Mouse (Mus musculus): ENCODE data around the gene Clcf1. TPM values are rescaled to one million over a fixed set of nuclear protein-coding genes. Genes with fewer than 3 reads are reported as not detected.

Clcf1 gene
- polyA plus RNA-seq, 1 experiment: 0.40 TPM

- H3K4me3 ChIP-seq (ENCODE audit: insufficient read depth, low read length): peak overlapping the region; percentile 14; the same call in 1 of the 2 replicates
- H3K4me1 ChIP-seq (ENCODE audit: control insufficient read depth, insufficient read depth, low read length): peaks cover 31% of the 10 kb centered on the region
- peak overlapping the region; percentile 88 for H3K27ac ChIP-seq (ENCODE audit: insufficient read depth, low read depth, low read length)
- TF ChIP-seq CTCF (IDR thresholded peaks at IDR 0.05; ENCODE audit: low read depth, low read length) (no peak), POLR2A (IDR thresholded peaks at IDR 0.05; ENCODE audit: borderline replicate concordance, low read depth, low read length) (no peak)
These were observed 10.9 kb upstream of the Clcf1 start for GRCm38 (mm10) chr19:4203148-4203547.

GRCm38 (mm10) chr19:4203604-4204326 lies 10.3 kb upstream of the Clcf1 start:
- Histone ChIP-seq H3K4me3 (ENCODE audit: insufficient read depth, low read length) (peak overlapping the region; percentile 14; the same call in 1 of the 2 replicates), H3K4me1 (ENCODE audit: control insufficient read depth, insufficient read depth, low read length) (peaks cover 31% of the 10 kb centered on the region), H3K27ac (ENCODE audit: insufficient read depth, low read depth, low read length) (peak overlapping the region; percentile 88)
- no peak for TF ChIP-seq POLR2A (IDR thresholded peaks at IDR 0.05; ENCODE audit: borderline replicate concordance, low read depth, low read length)
- TF ChIP-seq CTCF (IDR thresholded peaks at IDR 0.05; ENCODE audit: low read depth, low read length): no peak

- Histone ChIP-seq H3K27ac (ENCODE audit: insufficient read depth, low read depth, low read length) (no peak overlapping the region), H3K4me3 (ENCODE audit: insufficient read depth, low read length) (no peak overlapping the region), H3K4me1 (ENCODE audit: control insufficient read depth, insufficient read depth, low read length) (peaks cover 31% of the 10 kb centered on the region)
- TF ChIP-seq POLR2A (IDR thresholded peaks at IDR 0.05; ENCODE audit: borderline replicate concordance, low read depth, low read length): no peak
- no peak for TF ChIP-seq CTCF (IDR thresholded peaks at IDR 0.05; ENCODE audit: low read depth, low read length)
These were observed 9.1 kb upstream of the Clcf1 start for GRCm38 (mm10) chr19:4204889-4205288.

DNA sequence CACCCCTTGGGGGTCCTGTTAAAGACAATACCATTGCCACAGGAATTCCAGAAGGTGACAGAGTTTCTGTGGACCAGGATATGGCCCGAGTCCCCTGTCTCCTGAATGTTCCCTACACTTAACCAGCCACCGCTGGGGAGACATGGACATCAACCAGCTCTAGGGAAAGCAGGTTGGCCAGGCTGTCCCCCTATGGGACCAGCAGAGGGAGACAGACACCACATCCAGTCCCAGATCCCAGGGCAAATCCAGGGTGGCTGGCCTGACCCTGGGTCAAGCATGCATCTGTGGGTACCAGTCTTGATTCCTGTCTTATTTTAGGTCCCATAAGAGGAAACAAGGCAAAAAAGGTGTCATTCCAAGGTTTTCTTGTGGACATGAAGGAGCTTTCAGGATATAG lies 7.1 kb upstream of the Clcf1 start:
- no peak for TF ChIP-seq POLR2A (IDR thresholded peaks at IDR 0.05; ENCODE audit: borderline replicate concordance, low read depth, low read length)
- TF ChIP-seq CTCF (IDR thresholded peaks at IDR 0.05; ENCODE audit: low read depth, low read length): peak; percentile 83
- H3K4me1 ChIP-seq (ENCODE audit: control insufficient read depth, insufficient read depth, low read length): peaks cover 22% of the 10 kb centered on the region
- no peak overlapping the region for H3K4me3 ChIP-seq (ENCODE audit: insufficient read depth, low read length)
- no peak overlapping the region for H3K27ac ChIP-seq (ENCODE audit: insufficient read depth, low read depth, low read length)

DNA sequence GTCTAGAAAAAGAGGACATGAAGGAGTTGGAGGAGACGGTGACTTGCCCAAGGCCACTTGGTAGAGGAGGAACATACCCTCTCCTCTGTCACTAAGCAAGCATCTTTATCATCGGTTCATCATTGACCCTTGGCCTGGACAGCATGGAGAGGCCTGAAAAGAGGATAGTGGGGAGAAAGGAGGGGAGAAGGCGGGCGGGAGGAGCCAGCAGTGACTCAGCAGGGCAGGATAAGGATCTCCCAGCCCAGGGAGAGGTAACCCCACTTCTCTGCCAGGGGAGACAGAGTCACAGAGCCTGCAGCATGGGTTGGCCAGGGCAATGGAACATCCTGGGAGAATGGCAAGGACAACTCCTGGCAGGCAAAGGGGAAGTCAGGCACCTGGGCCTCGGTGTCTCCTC lies 5.5 kb upstream of the Clcf1 start:
- TF ChIP-seq CTCF (IDR thresholded peaks at IDR 0.05; ENCODE audit: low read depth, low read length): no peak
- TF ChIP-seq POLR2A (IDR thresholded peaks at IDR 0.05; ENCODE audit: borderline replicate concordance, low read depth, low read length): no peak
- no peak overlapping the region for H3K4me3 ChIP-seq (ENCODE audit: insufficient read depth, low read length)
- peaks cover 13% of the 10 kb centered on the region for H3K4me1 ChIP-seq (ENCODE audit: control insufficient read depth, insufficient read depth, low read length)
- H3K27ac ChIP-seq (ENCODE audit: insufficient read depth, low read depth, low read length): no peak overlapping the region

GRCm38 (mm10) chr19:4211891-4212588 lies 2.0 kb upstream of the Clcf1 start:
- Histone ChIP-seq H3K27ac (ENCODE audit: insufficient read depth, low read depth, low read length) (no peak overlapping the region), H3K4me1 (ENCODE audit: control insufficient read depth, insufficient read depth, low read length) (peaks cover 14% of the 10 kb centered on the region), H3K4me3 (ENCODE audit: insufficient read depth, low read length) (no peak overlapping the region)
- TF ChIP-seq CTCF (IDR thresholded peaks at IDR 0.05; ENCODE audit: low read depth, low read length): no peak
- TF ChIP-seq POLR2A (IDR thresholded peaks at IDR 0.05; ENCODE audit: borderline replicate concordance, low read depth, low read length): no peak

DNA sequence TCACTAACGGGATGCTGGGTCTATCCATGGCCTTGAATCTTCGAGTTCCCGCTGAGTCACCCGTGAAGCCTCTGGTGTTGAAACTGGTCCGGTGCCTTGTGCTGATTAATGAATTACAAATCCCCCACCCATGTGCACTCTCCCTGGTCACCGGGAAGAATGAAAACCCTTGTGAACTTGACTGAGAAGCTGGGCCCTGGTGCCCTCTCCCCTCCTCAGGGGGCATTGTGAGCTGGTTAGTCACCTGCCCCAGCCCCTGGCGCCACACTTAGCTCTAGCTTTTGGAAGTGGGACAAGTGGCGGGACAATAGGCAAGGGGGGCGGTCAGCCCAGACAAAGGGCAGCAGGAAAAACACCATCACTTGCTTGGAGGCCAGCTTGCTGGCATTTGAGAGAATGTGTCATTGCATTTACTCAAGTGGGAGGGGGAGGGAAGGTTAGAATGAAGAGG lies 489 bp upstream of the Clcf1 start:
- Histone ChIP-seq H3K4me1 (ENCODE audit: control insufficient read depth, insufficient read depth, low read length) (peaks cover 14% of the 10 kb centered on the region), H3K4me3 (ENCODE audit: insufficient read depth, low read length) (no peak overlapping the region), H3K27ac (ENCODE audit: insufficient read depth, low read depth, low read length) (no peak overlapping the region)
- TF ChIP-seq POLR2A (IDR thresholded peaks at IDR 0.05; ENCODE audit: borderline replicate concordance, low read depth, low read length) (no peak), CTCF (IDR thresholded peaks at IDR 0.05; ENCODE audit: low read depth, low read length) (no peak)

GRCm38 (mm10) chr19:4214771-4215450 lies 873 bp downstream of the Clcf1 start:
- H3K27ac ChIP-seq (ENCODE audit: insufficient read depth, low read depth, low read length): no peak overlapping the region
- peaks cover 14% of the 10 kb centered on the region for H3K4me1 ChIP-seq (ENCODE audit: control insufficient read depth, insufficient read depth, low read length)
- no peak for TF ChIP-seq POLR2A (IDR thresholded peaks at IDR 0.05; ENCODE audit: borderline replicate concordance, low read depth, low read length)
- no peak for TF ChIP-seq CTCF (IDR thresholded peaks at IDR 0.05; ENCODE audit: low read depth, low read length)
- H3K4me3 ChIP-seq (ENCODE audit: insufficient read depth, low read length): peak overlapping the region; percentile 35

GRCm38 (mm10) chr19:4215451-4215840 lies 1.4 kb downstream of the Clcf1 start:
- H3K4me3 ChIP-seq (ENCODE audit: insufficient read depth, low read length): no peak overlapping the region
- no peak for TF ChIP-seq POLR2A (IDR thresholded peaks at IDR 0.05; ENCODE audit: borderline replicate concordance, low read depth, low read length)
- TF ChIP-seq CTCF (IDR thresholded peaks at IDR 0.05; ENCODE audit: low read depth, low read length): no peak
- peaks cover 14% of the 10 kb centered on the region for H3K4me1 ChIP-seq (ENCODE audit: control insufficient read depth, insufficient read depth, low read length)
- no peak overlapping the region for H3K27ac ChIP-seq (ENCODE audit: insufficient read depth, low read depth, low read length)
